Mouse (Mus musculus) stomach, postnatal 0 days (tissue): Measurements from ENCODE around the gene Abhd2.

Source experiments
- CTCF ChIP-seq: IDR thresholded peaks from 2 replicates; pipeline ENCODE4 v1.5.1; 2016; ENCODE audit warnings: antibody characterized with exemption, low read depth, mild to moderate bottlenecking, moderate library complexity
- EP300 ChIP-seq: optimal IDR thresholded peaks from 2 replicates; pipeline ENCODE3; 2016; ENCODE audit warnings: antibody characterized with exemption

DNA sequence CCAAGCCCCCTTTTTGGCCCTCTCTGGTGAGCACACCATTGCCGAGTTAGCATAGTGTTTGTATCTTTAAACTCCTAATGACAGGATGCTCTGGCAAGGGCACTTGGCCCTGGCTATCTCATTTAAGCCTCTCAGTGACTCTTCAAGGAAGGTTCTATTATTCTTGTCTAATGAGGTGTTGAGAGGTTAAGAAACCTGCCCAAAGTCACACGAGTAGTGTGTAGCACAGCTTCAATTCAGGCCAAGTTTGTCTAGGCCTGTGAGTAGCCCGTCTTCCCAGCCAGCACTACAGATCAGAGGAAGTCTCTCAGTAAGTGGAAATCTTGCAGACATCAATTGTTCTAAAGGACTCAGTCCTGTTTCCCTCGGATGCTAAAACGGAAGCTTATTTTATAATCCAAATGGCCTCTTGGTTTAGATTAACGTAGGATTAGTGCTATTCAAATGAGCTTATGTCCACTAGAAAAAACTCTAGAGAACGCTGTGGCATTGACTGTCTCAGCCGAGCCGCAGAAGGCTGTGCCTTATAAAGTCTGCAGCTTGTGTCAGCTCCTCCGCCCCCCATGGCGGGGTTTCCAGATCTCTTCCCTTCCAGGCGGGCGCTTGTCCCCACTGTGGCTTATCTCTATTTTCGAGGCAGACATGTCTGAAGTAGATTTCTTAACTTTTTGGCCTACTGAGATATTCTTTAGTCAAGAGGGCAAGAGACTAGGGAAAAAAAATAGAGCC lies 11.3 kb downstream of the Abhd2 start:
- TF ChIP-seq CTCF (no peak), EP300 (no peak)
